Mouse (Mus musculus) forebrain, embryonic 11.5 days (tissue): Measurements from ENCODE around the gene Itga4. TPM values are rescaled to one million over a fixed set of nuclear protein-coding genes. Genes with fewer than 3 reads are reported as not detected.

Experiments
- polyA plus RNA-seq: library from polyadenylated mRNA; unstranded; fragments of >200 nt; fragmentation: Nextera tagmentation; extraction: Ambion mirVana; gene quantifications from 2 replicates; pipeline ENCODE4 v1.2.1, GENCODE M21; 2014

The Itga4 gene
- polyA plus RNA-seq, 1 experiment from 2014 or later, result 8.8 TPM

Other genes with a start within 250 kb of the Itga4 start
- 30.7 and 34.3 TPM in 2 replicates for gene Neurod1, start 201.3 kb downstream of the Itga4 start, polyA plus RNA-seq
- 1.2 and 2.2 TPM in 2 replicates for gene Cerkl, start 201.4 kb downstream of the Itga4 start, polyA plus RNA-seq